Mouse (Mus musculus) T-cell, adult 66 days (primary cell): ENCODE results near the gene Fbxo11. TPM values are rescaled to one million over a fixed set of nuclear protein-coding genes. Genes with fewer than 3 reads are reported as not detected.

Experiments used
- total RNA-seq, 2 experiments: library from RNA; stranded (reverse); gene quantifications; 3 replicates in 1 of 2; 4 replicates in 1 of 2; pipeline ENCODE4 v1.2.4; 2023

Fbxo11 gene
- total RNA-seq: 10 to 100 TPM; 80.9 to 85.4 TPM

DNA sequence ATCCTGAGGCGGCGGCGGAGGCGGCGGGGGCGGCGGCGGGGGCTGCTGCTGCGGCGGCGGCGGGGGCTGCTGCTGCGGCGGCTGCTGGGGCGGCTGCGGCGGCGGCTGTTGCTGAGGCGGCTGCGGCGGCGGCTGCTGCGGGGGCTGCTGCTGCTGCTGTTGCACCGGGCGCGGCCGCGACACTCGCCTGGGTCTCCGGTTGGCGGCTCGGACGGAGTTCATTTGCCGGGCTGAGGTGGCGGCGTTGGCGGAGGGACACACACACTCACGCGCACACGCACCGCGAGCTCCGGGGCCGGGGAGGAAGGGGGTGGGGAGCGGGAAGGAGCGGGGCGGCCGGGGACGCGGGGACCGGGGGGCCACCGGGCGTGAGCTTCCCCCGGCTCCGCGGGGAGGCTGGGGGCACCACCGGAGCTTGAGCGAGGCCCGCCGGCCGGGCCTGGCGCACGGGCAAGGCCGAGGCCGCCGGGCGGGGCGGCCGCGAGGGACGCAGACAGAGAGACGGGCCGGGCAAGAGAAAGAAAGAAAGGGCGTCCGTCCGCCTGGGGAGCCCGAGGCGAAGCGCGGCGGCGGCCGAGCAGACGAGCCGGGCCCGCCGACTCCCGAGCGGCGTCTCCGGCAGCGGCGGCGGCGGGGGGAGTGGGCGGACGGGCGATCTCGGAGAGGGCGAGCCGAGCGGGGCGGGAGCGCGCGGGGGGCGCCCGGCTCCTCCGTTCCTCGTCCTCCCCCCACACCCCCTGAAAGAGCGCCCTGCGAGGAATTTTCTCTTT lies at the start of gene Fbxo11:
Fbxo11 (minus strand) TSS at position 261 of the 770 bp plus-strand sequence.

GRCm38 (mm10) chr17:87974629-87975228 lies 90.4 kb downstream of the Fbxo11 start, which contains the start of gene Msh6:
Msh6 (plus strand) TSS chr17:87975062.

Other genes starting within 250 kb of the Fbxo11 start
- gene Rpl36-ps4, start 144.3 kb downstream of the Fbxo11 start, total RNA-seq: not detected
- 10 to 100 TPM; 24.5 to 29.2 TPM for gene Msh6, start 90.2 kb downstream of the Fbxo11 start, total RNA-seq